Mouse (Mus musculus) Patski (cell line): Measurements from ENCODE around the gene Ddx17. TPM values are rescaled to one million over a fixed set of nuclear protein-coding genes. Genes with fewer than 3 reads are reported as not detected.

Experiments
- ATAC-seq: fragments of 100-300 bp; one replicate; pipeline ENCODE4 v1.8.0; 2021
- CTCF ChIA-PET: fragments of 350-600 bp; sonication (Branson Sonifier 250); formaldehyde crosslinking; loops from one replicate; lab custom pipeline; 2022; ENCODE audit warnings: inconsistent platforms; lab: Charles Lee
- POLR2A ChIA-PET: fragments of 350-600 bp; sonication (Branson Sonifier 250); formaldehyde crosslinking; loops from one replicate; lab custom pipeline; 2022; ENCODE audit warnings: antibody characterized with exemption, inconsistent platforms; lab: Charles Lee
- DNase-seq: peaks from one replicate; pipeline ENCODE4 v3.0.0-alpha.2; 2011; ENCODE audit warnings: low read depth, low spot score
- H3K27me3 ChIP-seq: fragments of 371-371 bp; one replicate; pipeline ENCODE4 v1.5.1; 2021
- CTCF ChIP-seq: fragments of 100-300 bp; IDR thresholded peaks from one replicate; pipeline ENCODE4 v1.5.1; 2021
- in situ Hi-C: fragments of 300-500 bp; cut with MboI; formaldehyde crosslinking; loops from 3 replicates; pipeline ENCODE4 v1.11.1; 2018; ENCODE audit warnings: low pct_unique_long_range_greater_than_20kb, mixed read lengths
- polyA plus RNA-seq: library from polyadenylated mRNA; unstranded; gene quantifications from one replicate; pipeline ENCODE4 v1.2.3, GENCODE M21; 2021

Gene Ddx17
- 326 TPM for polyA plus RNA-seq

DNA sequence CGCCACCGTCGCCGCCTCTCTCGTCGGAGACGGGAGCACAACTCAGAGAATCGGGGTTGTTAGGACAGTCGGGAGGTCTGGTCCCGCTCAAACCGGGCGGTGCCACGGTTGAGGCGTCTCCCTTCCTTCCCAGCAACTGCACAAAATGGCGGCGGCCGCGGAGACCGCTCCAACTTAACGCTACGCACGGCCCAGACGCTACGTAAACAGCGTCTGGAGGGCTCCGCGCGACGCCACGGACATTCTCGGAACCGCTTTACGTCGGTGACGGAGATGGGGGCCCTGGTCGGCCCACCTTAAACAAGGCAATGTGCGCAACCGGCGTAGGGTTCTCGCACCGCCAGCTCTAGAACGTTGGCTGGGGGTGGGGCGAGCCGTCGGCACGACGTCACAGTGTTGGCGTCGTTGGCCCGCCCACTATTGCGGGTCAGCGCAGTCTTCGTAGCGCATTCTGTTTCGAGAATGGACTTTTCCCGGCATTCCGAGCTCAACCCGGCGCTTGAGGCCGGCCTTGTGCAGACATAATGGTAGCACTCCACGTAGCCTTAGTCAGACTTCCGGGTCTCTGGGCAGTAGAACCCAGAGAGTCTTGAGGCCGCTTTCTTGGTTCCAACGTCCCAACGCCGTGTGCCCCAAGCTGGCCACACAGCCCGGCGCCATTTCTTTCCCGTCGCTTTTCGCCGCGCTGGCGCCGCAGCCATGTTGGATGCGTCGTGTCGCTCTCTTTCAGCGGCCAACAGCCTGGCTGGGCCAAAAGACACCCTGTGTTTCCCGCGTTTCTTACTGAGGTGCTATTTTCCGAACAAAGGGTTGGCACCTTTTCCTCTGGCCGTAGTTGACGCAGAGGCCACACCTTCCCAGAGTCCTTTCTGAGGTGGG, at the start of gene Ddx17:
Gene Ddx17, minus strand, starts transcription at position 332 of the 879 bp plus-strand sequence.
- POLR2A ChIA-PET, result interaction anchor here (0.8 kb wide), 1 partner anchor 15 kb away, joined by 3 read pairs; no protein-coding TSS in a partner anchor
- H3K27me3 ChIP-seq, result no peaks in the 10 kb centered on the region
- CTCF ChIA-PET, result interaction anchor here (0.8 to 1.4 kb wide), 2 partner anchors 12 to 17 kb away, joined by 3 to 4 read pairs; no protein-coding TSS in a partner anchor
- TF ChIP-seq CTCF, result no peak
- in situ Hi-C loops, result no loop called here
- peak; percentile 61 for ATAC-seq
- DNase-seq, result peak; percentile 90

DNA sequence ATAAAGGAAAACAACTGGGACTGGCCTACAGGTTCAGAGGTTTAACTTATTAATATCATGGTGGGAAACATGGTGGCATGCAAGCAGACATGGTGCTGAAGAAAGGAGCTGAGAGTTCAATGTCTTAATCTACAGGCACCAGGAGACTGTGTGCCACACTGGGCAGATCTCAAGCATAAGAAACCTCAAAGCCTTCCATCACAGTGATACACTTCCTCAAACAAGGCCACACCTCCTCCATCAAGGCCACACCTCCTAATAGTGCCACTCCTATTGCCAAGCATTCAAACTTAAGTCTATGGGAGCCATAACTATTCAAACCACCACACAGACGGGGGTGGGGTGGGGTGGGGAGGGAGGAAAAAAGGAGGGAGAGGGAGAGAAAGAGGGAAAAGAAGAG, 35.0 kb upstream of the Ddx17 start:
- DNase-seq (no peak), ATAC-seq (no peak)
- ChIA-PET POLR2A (no interaction called here), CTCF (no interaction called here)
- TF ChIP-seq CTCF, result no peak
- in situ Hi-C loops, result no loop called here
- peaks cover 27% of the 10 kb centered on the region for H3K27me3 ChIP-seq

DNA sequence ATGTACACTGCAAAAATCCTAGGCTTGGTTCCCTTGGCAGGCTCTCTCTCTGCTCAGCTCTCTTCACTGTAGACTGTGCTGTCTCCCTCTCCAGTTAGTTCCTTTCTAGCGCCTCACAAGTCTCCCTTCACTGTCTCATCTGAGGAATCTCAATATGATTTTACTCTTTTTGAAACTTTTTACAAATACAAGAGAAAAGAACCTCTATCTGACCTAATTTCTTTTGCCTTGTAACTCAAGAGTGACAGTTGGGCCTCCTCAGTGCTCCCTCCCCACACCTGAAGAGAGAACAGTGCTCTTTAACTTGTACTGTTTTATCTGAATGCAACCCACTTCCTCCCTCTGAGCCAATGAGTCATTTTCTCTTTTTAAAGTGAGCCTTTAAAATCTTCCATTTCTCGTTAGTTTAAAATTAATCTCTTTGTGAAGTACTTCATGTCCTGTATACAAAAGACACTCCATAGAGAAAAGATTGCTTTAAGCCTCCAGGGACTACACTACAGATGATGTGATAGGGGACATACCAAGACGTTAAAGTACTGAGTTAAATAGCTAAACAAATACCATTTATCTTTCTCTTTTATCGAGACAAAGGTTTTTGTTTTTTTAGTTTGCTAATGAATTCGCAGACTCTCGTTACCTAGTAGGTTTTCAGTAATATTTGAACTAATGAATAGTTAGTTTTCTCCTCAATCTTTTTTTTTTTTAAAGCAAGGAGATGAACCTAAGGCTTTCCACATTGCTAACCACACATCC, 31.3 kb upstream of the Ddx17 start:
- DNase-seq, result no peak
- ATAC-seq, result no peak
- POLR2A ChIA-PET, result no interaction called here
- in situ Hi-C loops, result no loop called here
- peaks cover 8% of the 10 kb centered on the region for H3K27me3 ChIP-seq
- CTCF ChIA-PET, result interaction anchor here (1.2 to 1.5 kb wide), 3 partner anchors 9 to 15 kb away, joined by 3 read pairs; no protein-coding TSS in a partner anchor
- TF ChIP-seq CTCF, result no peak

DNA sequence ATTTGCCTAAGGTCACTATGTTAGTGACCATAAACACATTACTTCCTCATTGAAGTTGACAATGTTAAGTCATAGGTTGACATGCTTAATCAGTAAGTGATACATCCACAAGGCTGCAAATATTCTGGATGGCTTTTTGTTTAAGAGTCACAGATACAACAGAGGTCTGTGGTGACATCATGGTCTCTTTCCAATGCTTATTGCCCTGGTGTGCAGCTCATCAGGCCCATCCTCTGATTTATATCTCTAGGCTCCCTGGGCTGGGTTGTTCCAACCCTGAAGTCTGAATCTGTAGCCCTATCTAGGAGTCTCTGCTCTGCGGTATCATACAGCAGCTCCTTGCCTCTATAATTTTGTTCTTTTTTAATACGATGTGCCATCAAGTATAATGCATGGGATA, 30.4 kb upstream of the Ddx17 start:
- in situ Hi-C loops, result no loop called here
- TF ChIP-seq CTCF, result no peak
- ATAC-seq, result no peak
- CTCF ChIA-PET, result interaction anchor here (1.4 to 1.5 kb wide), 2 partner anchors 8 to 12 kb away, joined by 3 read pairs; no protein-coding TSS in a partner anchor
- peaks cover 8% of the 10 kb centered on the region for H3K27me3 ChIP-seq
- DNase-seq, result no peak
- POLR2A ChIA-PET, result no interaction called here

DNA sequence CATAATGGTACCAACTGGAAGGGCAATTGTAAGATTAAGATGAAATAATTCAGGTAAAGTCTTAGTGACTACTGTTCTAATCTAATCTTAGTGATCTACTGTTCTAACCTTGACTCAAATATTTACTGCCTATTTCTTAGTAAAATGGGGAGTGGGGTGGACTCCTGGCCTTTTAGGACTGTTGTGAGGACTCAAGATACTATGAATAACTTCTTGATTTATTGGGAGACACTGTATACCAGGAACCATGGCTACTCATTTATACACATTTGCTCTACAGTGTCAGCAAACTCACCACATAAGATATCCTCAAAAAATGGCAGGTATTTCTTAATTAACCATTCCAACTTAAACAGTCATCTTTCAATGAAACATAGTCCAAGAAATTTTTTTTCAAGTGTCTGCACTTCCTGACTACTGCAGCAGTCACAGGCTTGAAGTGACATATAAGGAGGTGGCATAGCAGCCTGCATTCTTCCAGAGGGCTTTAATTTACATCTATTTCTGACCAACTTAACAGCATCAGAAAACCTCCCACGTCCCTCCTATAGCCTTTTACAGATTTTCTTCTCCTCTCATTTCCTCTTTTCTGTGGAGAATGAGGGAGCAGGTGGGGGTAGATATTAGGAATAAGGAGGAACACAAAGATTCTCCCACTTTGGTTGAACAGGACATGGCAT, 29.1 kb upstream of the Ddx17 start:
- peaks cover 15% of the 10 kb centered on the region for H3K27me3 ChIP-seq
- no peak for DNase-seq
- TF ChIP-seq CTCF, result no peak
- in situ Hi-C loops, result no loop called here
- ChIA-PET POLR2A (no interaction called here), CTCF (no interaction called here)
- no peak for ATAC-seq

DNA sequence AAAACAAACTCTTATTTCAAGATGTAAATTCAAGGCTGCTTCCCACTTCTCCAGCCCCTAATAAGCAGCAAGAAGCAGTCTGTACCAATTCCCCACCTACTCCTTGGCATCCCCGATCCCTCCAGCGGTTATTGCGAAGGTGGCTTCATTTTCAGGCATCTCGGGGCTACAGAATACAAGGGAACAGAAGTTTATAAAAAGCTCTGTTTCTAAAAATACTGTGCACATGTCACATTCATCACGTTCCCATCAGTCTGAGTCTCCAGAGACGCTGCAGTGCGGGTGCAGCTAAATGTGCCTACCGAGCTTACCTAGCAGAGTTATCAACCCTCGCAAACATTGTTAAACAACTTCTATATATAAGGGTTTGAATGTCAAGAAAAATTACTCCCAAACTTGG, 15.9 kb upstream of the Ddx17 start:
- no peak for ATAC-seq
- CTCF ChIA-PET, result interaction anchor here (1.4 to 1.8 kb wide), 2 partner anchors 25 to 95 kb away, joined by 4 to 6 read pairs; no protein-coding TSS in a partner anchor

DNA sequence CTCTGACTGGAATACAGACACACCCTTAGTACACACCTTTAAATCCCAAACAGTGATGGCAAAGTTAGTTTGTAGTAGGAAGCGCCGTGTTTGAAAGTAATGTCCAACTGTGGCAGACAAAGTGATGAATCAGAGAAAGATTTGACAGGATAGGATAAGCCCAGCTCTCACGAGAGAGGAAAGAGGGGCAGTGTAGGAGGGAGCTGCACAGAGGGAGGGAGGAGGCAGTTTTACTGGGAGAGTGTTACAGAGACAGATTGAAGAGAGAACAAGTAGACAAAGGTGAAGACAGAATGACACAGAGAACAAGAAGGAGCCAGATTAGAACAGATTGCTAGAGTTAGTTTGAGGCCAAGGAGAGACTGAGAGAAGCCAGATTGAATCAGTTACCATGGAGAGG, 13.1 kb upstream of the Ddx17 start:
- TF ChIP-seq CTCF, result no peak
- ChIA-PET POLR2A (interaction anchor here (0.6 kb wide), 1 partner anchor 529 kb away, joined by 5 read pairs; no protein-coding TSS in a partner anchor), CTCF (interaction anchor here (1.9 kb wide), 1 partner anchor 10 kb away, joined by 3 read pairs; no protein-coding TSS in a partner anchor)
- in situ Hi-C loops, result no loop called here
- peaks cover 27% of the 10 kb centered on the region for H3K27me3 ChIP-seq
- ATAC-seq (no peak), DNase-seq (no peak)

More for the DNA sequence above, 15.9 kb upstream of the Ddx17 start:
- in situ Hi-C loops, result no loop called here
- peaks cover 33% of the 10 kb centered on the region for H3K27me3 ChIP-seq
- POLR2A ChIA-PET, result no interaction called here
- no peak for TF ChIP-seq CTCF
- no peak for DNase-seq

DNA sequence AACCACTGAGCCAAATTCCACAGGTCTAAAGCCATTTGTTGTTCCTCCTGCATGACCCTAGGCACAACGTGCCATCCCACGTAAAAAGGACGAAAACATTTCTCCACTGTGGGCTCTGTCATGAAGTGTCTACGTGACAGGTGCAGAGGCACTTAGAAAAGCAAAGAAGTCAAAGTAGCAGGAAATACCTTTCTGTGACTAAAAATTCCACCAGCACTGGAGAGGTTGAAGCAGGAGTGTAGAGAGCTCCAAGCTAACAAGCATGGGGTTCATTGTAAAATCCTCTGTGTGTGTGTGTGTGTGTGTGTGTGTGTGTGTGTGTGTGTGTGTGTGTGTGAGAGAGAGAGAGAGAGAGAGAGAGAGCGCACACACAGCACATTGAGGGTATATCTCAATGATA, 6.0 kb upstream of the Ddx17 start:
- no peak for DNase-seq
- no peak for ATAC-seq
- no peak for TF ChIP-seq CTCF
- in situ Hi-C loops, result no loop called here
- ChIA-PET POLR2A (interaction anchor here (1.1 kb wide), 1 partner anchor 282 kb away, joined by 3 read pairs; the partner anchor contains the start of gene Cbx6), CTCF (interaction anchor here (1.0 kb wide), 1 partner anchor 15 kb away, joined by 3 read pairs; no protein-coding TSS in a partner anchor)
- peaks cover 7% of the 10 kb centered on the region for H3K27me3 ChIP-seq

DNA sequence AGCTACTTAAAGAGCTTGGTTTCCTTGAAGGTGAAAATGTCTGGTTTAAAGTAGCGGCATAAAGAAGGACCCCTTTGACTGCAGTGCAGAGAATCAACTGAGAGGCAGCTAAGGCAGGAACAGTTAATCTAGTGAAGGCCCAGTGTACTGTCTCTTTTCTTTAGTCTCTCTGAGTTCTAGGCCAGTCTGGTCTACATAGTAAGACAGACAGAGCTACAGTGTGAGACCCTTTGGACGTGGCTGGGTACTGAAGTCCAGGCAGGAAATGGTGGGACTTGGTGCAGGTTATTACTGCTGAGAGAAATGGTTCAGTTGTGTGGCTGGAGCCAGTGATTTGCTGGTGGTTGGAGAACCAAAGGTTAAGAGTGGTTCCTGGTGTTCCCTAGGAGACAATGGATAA, 1.7 kb upstream of the Ddx17 start:
- TF ChIP-seq CTCF, result no peak
- DNase-seq (no peak), ATAC-seq (no peak)
- in situ Hi-C loops, result no loop called here
- POLR2A ChIA-PET, result interaction anchor here (1.6 kb wide), 1 partner anchor 37 kb away, joined by 3 read pairs; no protein-coding TSS in a partner anchor
- peaks cover 4% of the 10 kb centered on the region for H3K27me3 ChIP-seq
- CTCF ChIA-PET, result no interaction called here
